Mouse (Mus musculus): ENCODE measurements around the gene Hba-a2. TPM values are rescaled to one million over a fixed set of nuclear protein-coding genes. Genes with fewer than 3 reads are reported as not detected.
"Not testable (repeated sequence)": the region's sequence is repeated elsewhere in the genome, so short reads cannot be mapped to it uniquely, and the experiment has no call there.

Gene Hba-a2
- polyA plus RNA-seq, 2 experiments: 169,597 to 214,511 TPM

DNA sequence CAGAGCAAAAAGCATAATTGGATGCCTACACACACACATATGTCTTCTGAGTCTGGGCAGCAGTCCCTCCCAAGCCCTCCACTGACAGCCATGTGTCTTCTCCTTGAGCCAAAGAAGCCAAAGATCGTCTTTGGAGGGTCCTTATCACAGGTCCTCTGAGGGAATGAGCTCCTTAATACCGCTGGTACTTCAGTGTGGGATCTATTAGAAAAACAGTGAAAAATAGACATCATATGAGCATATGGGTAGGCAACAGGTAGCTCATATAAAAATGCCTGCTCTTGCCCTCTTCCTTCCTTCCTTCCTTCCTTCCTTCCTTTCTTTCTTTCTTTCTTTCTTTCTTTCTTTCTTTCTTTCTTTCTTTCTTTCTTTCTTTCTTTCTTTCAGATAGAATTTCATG is 11.7 kb upstream of the Hba-a2 start:
- not testable (repeated sequence) for H3K9me3 ChIP-seq (ENCODE audit: control insufficient read depth, low read length); H3K36me3 ChIP-seq (replicated peaks; ENCODE audit: control insufficient read depth, insufficient read depth, low read depth); H3K27me3 ChIP-seq (ENCODE audit: control insufficient read depth, insufficient read depth, low read length)
- Histone ChIP-seq H3K9ac (replicated peaks) (peak overlapping the region; percentile 81), H3K4me2 (ENCODE audit: low read depth) (peak overlapping the region; percentile 47), H3K27ac (peak overlapping the region; percentile 95), H3K4me1 (replicated peaks; ENCODE audit: control insufficient read depth in 2 of 2, insufficient read depth in 2 of 2, low read length in 1 of 2) (peaks cover 41 to 48% of the 10 kb centered on the region in 2 experiments), H3K4me3 (ENCODE audit: insufficient read depth in 1 of 2, low read depth in 2 of 2, low read length in 2 of 2) (peak overlapping the region; percentile 55 to 56)
- DNase-seq (ENCODE audit: low read depth in 3 of 3, low spot score in 3 of 3): peak; percentile 67 to 82 (median 75)
- 7% methylated on average over 2 of the region's 2 CpGs for WGBS (ENCODE audit: insufficient replicate concordance)
- peak; percentile 57 for TF ChIP-seq EP300 (IDR thresholded peaks at IDR 0.05; ENCODE audit: low read depth)
- peak; percentile 21 for ATAC-seq (ENCODE audit: insufficient read depth)

DNA sequence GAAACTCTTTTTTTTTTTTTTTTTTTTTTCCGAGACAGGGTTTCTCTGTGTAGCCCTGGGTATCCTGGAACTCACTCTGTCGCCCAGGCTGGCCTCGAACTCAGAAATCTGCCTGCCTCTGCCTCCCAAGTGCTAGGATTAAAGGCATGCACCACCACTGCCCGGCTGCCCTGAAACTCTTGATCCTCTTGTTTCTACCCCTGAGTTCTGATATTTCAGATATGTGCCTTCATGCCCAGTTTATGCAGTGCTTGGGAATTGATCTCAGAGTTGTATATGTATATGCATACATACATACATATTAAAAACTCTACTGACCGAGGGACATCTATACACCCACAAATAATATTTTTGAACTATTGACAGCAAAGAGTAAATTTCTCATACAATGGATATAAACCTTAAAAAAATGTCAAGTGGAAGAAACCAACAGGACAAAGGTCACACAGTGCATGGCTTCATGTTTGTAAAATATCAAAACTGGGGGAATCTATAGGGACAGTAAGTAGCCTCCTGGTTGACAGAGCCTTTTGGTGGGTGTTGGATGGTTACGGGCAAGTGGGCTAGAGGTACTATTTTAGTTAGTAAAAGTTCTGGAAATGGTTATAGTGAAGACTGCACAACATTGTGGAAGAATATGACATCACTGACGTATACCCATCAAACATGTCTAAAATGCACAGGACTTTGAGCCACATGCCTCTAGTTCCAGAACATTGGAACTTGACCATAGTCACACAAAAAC is 11.1 kb upstream of the Hba-a2 start:
- ATAC-seq (ENCODE audit: insufficient read depth) (peak; percentile 66), DNase-seq (ENCODE audit: low read depth in 3 of 3, low spot score in 3 of 3) (peak; percentile 84 to 90 (median 89))
- Histone ChIP-seq H3K9ac (replicated peaks) (peak overlapping the region; percentile 81), H3K27me3 (ENCODE audit: control insufficient read depth, insufficient read depth, low read length) (no peaks in the 10 kb centered on the region), H3K4me2 (ENCODE audit: low read depth) (peak overlapping the region; percentile 47), H3K36me3 (replicated peaks; ENCODE audit: control insufficient read depth, insufficient read depth, low read depth) (peaks cover 13% of the 10 kb centered on the region), H3K4me3 (ENCODE audit: insufficient read depth in 1 of 2, low read depth in 2 of 2, low read length in 2 of 2) (peak overlapping the region; percentile 38 to 55), H3K27ac (peak overlapping the region; percentile 95), H3K9me3 (ENCODE audit: control insufficient read depth, low read length) (no peaks in the 10 kb centered on the region), H3K4me1 (replicated peaks; ENCODE audit: control insufficient read depth in 2 of 2, insufficient read depth in 2 of 2, low read length in 1 of 2) (peaks cover 34 to 51% of the 10 kb centered on the region in 2 experiments)
- 27% methylated on average over 7 of the region's 7 CpGs for WGBS (ENCODE audit: insufficient replicate concordance)
- TF ChIP-seq CTCF (IDR thresholded peaks at IDR 0.05; ENCODE audit: low read depth) (no peak), EP300 (IDR thresholded peaks at IDR 0.05; ENCODE audit: low read depth) (peak; percentile 66)

DNA sequence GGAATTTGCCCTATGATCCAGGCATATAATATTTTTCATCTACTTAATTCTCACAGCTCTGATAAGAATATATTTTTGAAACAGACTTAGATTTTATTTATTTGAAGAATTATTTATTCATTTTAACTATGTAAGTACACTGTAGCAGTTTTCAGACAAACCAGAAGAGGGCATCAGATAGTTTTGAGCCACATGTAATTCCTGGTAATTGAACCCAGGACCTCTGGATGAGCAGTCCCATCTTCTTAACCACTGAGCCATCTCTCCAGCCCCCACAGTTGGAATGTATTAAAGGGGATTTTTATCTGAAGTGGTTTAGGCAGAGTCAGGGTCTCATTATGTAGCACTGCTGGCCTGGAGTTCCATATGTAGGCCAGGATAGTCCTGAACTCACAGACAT is 10.4 kb upstream of the Hba-a2 start:
- DNase-seq (ENCODE audit: low read depth in 3 of 3, low spot score in 3 of 3); H3K27me3 ChIP-seq (ENCODE audit: control insufficient read depth, insufficient read depth, low read length); H3K9me3 ChIP-seq (ENCODE audit: control insufficient read depth, low read length): not testable (repeated sequence)
- H3K4me2 ChIP-seq (ENCODE audit: low read depth): peak overlapping the region; percentile 72
- H3K4me1 ChIP-seq (replicated peaks; ENCODE audit: control insufficient read depth in 2 of 2, insufficient read depth in 2 of 2, low read length in 1 of 2): peaks cover 29 to 46% of the 10 kb centered on the region in 2 experiments
- H3K27ac ChIP-seq: peak overlapping the region; percentile 100
- ATAC-seq (ENCODE audit: insufficient read depth): peak; percentile 2
- peak overlapping the region; percentile 65 to 74; a peak in 3 of 4 replicates for H3K4me3 ChIP-seq (ENCODE audit: insufficient read depth in 1 of 2, low read depth in 2 of 2, low read length in 2 of 2)
- peaks cover 14% of the 10 kb centered on the region for H3K36me3 ChIP-seq (replicated peaks; ENCODE audit: control insufficient read depth, insufficient read depth, low read depth)
- peak overlapping the region; percentile 95 for H3K9ac ChIP-seq (replicated peaks)

DNA sequence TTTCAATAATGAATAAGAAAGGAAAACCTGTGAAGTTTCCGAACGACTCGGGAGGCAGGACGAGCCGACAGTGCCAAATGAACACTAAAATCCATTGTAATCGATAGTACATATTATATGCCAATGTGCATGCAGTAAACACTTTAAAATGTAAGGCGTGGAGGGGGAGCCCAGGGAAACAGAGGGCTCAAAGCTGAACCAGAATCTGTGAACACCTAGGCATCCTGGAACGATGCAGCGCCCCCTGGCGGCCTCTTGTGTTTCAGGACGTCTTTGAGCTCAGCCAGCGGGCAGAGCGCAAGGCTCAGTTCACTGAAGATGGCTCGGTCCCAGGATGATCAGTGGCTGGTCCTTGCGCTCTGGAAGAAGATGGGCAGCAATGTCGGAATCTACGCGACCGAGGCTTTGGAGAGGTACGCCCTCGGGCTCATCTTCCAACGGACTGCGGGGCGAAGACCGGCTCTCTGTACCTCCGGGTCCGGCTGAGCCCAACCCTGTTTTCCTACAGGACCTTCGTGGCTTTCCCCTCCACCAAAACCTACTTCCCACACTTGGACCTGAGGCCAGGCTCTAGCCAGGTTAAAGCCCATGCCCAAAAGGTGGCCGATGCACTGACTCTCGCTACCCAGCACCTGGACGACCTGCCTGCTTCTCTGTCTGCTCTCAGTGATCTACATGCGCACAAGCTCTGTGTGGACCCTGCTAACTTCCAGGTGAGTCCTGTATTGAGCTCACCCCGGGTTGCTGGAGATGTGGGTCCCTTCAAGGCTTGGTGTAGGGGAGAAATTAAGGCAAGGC is 9.4 kb upstream of the Hba-a2 start, which contains the start of gene Hbq1b:
Gene Hbq1b, plus strand, starts transcription at position 271 of the 798 bp plus-strand sequence.
- 14% methylated on average over 30 of the region's 33 CpGs for WGBS (ENCODE audit: insufficient replicate concordance)
- TF ChIP-seq CTCF (IDR thresholded peaks at IDR 0.05; ENCODE audit: low read depth) (peak; percentile 95), EP300 (IDR thresholded peaks at IDR 0.05; ENCODE audit: low read depth) (peak; percentile 54; the same call in 1 of the 2 replicates)
- ATAC-seq (ENCODE audit: insufficient read depth): not testable (repeated sequence)

DNA sequence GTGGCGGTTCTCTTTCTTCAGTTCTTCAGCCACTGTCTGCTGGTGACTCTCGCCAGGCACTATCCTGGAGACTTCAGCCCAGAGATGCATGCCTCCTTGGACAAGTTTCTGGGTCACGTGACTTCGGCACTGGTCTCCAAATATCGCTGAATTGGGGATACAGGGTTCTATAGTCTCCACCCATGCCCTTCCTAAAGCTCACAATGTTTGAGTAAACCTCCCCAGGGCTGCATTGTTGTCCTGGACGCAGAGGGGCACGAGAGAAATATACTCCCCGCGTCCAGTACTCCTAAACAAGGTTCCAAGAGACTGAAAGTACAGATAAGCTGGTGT is 8.8 kb upstream of the Hba-a2 start:
- Histone ChIP-seq H3K4me3 (ENCODE audit: insufficient read depth in 1 of 2, low read depth in 2 of 2, low read length in 2 of 2) (peak overlapping the region; percentile 65 to 74), H3K27me3 (ENCODE audit: control insufficient read depth, insufficient read depth, low read length) (no peaks in the 10 kb centered on the region), H3K27ac (peak overlapping the region; percentile 100), H3K4me1 (replicated peaks; ENCODE audit: control insufficient read depth in 2 of 2, insufficient read depth in 2 of 2, low read length in 1 of 2) (peaks cover 29 to 43% of the 10 kb centered on the region in 2 experiments), H3K36me3 (replicated peaks; ENCODE audit: control insufficient read depth, insufficient read depth, low read depth) (peaks cover 20% of the 10 kb centered on the region), H3K9ac (replicated peaks) (peak overlapping the region; percentile 95), H3K9me3 (ENCODE audit: control insufficient read depth, low read length) (no peaks in the 10 kb centered on the region), H3K4me2 (ENCODE audit: low read depth) (peak overlapping the region; percentile 72)
- no peak for ATAC-seq (ENCODE audit: insufficient read depth)
- 46% methylated on average over 9 of the region's 9 CpGs for WGBS (ENCODE audit: insufficient replicate concordance)
- TF ChIP-seq CTCF (IDR thresholded peaks at IDR 0.05; ENCODE audit: low read depth) (no peak), EP300 (IDR thresholded peaks at IDR 0.05; ENCODE audit: low read depth) (no peak)
- peak in 1 of 3 experiments; percentile 54 for DNase-seq (ENCODE audit: low read depth in 3 of 3, low spot score in 3 of 3)

More for the DNA sequence above, 9.4 kb upstream of the Hba-a2 start, which contains the start of gene Hbq1b:
- Histone ChIP-seq H3K27ac (peak within 1 kb of the TSS; percentile 100), H3K4me3 (ENCODE audit: insufficient read depth in 1 of 2, low read depth in 2 of 2, low read length in 2 of 2) (peak within 1 kb of the TSS; percentile 65 to 74), H3K36me3 (replicated peaks; ENCODE audit: control insufficient read depth, insufficient read depth, low read depth) (peaks cover 20% of the 10 kb centered on the region), H3K9ac (replicated peaks) (peak within 1 kb of the TSS; percentile 95), H3K4me1 (replicated peaks; ENCODE audit: control insufficient read depth in 2 of 2, insufficient read depth in 2 of 2, low read length in 1 of 2) (peaks cover 29 to 44% of the 10 kb centered on the region in 2 experiments), H3K4me2 (ENCODE audit: low read depth) (peak within 1 kb of the TSS; percentile 72)
- DNase-seq (ENCODE audit: low read depth in 3 of 3, low spot score in 3 of 3): peak in 2 of 3 experiments; percentile 59 to 65
- not testable (repeated sequence) for H3K9me3 ChIP-seq (ENCODE audit: control insufficient read depth, low read length); H3K27me3 ChIP-seq (ENCODE audit: control insufficient read depth, insufficient read depth, low read length)
